Mouse (Mus musculus) spleen, embryonic (tissue): ENCODE results near the gene N4bp2l2.

ENCODE experiments used
- CTCF ChIA-PET: fragments of 350-600 bp; sonication (Branson Sonifier 250); formaldehyde crosslinking; loops from one replicate; lab custom pipeline; 2022; lab: Charles Lee

Gene N4bp2l2

GRCm38 (mm10) chr5:150644926-150645325 is 21.1 kb downstream of the N4bp2l2 start:
- CTCF ChIA-PET = no interaction called here

- CTCF ChIA-PET = interaction anchor here (0.6 to 1.1 kb wide), 2 partner anchors 14 to 212 kb away, joined by 3 to 5 read pairs; no protein-coding TSS in a partner anchor
Measured at GRCm38 (mm10) chr5:150643390-150643789, 22.6 kb downstream of the N4bp2l2 start.

- CTCF ChIA-PET = interaction anchor here (1.0 kb wide), 1 partner anchor 16 kb away, joined by 3 read pairs; no protein-coding TSS in a partner anchor
Measured at GRCm38 (mm10) chr5:150641440-150641839, 24.5 kb downstream of the N4bp2l2 start.

GRCm38 (mm10) chr5:150629692-150630091 is 36.3 kb downstream of the N4bp2l2 start:
- CTCF ChIA-PET = no interaction called here

- CTCF ChIA-PET = no interaction called here
Measured at GRCm38 (mm10) chr5:150629272-150629671, 36.7 kb downstream of the N4bp2l2 start.

- CTCF ChIA-PET = interaction anchor here (0.6 to 0.9 kb wide), 2 partner anchors 16 to 182 kb away, joined by 3 to 4 read pairs; no protein-coding TSS in a partner anchor
Measured at GRCm38 (mm10) chr5:150625528-150625927, 40.5 kb downstream of the N4bp2l2 start.

GRCm38 (mm10) chr5:150622792-150623191 is 43.2 kb downstream of the N4bp2l2 start:
- CTCF ChIA-PET = no interaction called here

GRCm38 (mm10) chr5:150621592-150621991 is 44.4 kb downstream of the N4bp2l2 start:
- CTCF ChIA-PET = no interaction called here

GRCm38 (mm10) chr5:150620588-150621135 is 45.3 kb downstream of the N4bp2l2 start:
- CTCF ChIA-PET = no interaction called here

GRCm38 (mm10) chr5:150618599-150619355 is 47.2 kb downstream of the N4bp2l2 start:
- CTCF ChIA-PET = interaction anchor here (0.5 to 0.9 kb wide), 3 partner anchors 17 to 97 kb away, joined by 3 to 8 read pairs (median 3); partner anchors contain the start of gene N4bp2l2

- CTCF ChIA-PET = no interaction called here
Measured at GRCm38 (mm10) chr5:150616731-150617130, 49.3 kb downstream of the N4bp2l2 start.

GRCm38 (mm10) chr5:150616216-150616615 is 49.8 kb downstream of the N4bp2l2 start:
- CTCF ChIA-PET = no interaction called here

- CTCF ChIA-PET = no interaction called here
Measured at GRCm38 (mm10) chr5:150614054-150614453, 51.9 kb downstream of the N4bp2l2 start.

- CTCF ChIA-PET = no interaction called here
Measured at GRCm38 (mm10) chr5:150611697-150612096, 54.3 kb downstream of the N4bp2l2 start.

- CTCF ChIA-PET = no interaction called here
Measured at GRCm38 (mm10) chr5:150611136-150611535, 54.8 kb downstream of the N4bp2l2 start.

GRCm38 (mm10) chr5:150607631-150608030 is 58.4 kb downstream of the N4bp2l2 start:
- CTCF ChIA-PET = no interaction called here

GRCm38 (mm10) chr5:150606131-150606530 is 59.9 kb downstream of the N4bp2l2 start:
- CTCF ChIA-PET = no interaction called here

- CTCF ChIA-PET = interaction anchor here (0.6 to 0.7 kb wide), 2 partner anchors 16 to 37 kb away, joined by 3 to 4 read pairs; no protein-coding TSS in a partner anchor
Measured at GRCm38 (mm10) chr5:150601441-150602230, 64.3 kb downstream of the N4bp2l2 start.

GRCm38 (mm10) chr5:150600554-150601440 is 65.2 kb downstream of the N4bp2l2 start:
- CTCF ChIA-PET = interaction anchor here (0.6 to 0.7 kb wide), 2 partner anchors 10 to 38 kb away, joined by 3 to 4 read pairs; no protein-coding TSS in a partner anchor
